21 mouse cellular contexts compared by ENCODE assay signal in genomic region chr2:158705529-158705928, GRCm38 (mm10).
"Had no signal": no experiment of that assay in that cellular context is flagged by ENCODE, and none has a peak within 500 bp of the region (broad histone marks: within the 10 kb centered on the region; RNA-seq: fewer than 3 reads in every experiment).

No protein-coding gene starts in this region.

- H3K36me3 ChIP-seq: limb, embryonic 10.5 days; limb, embryonic 13.5 days; liver, embryonic 12.5 days; liver, embryonic 15.5 days; lung, embryonic 15.5 days; midbrain, embryonic 12.5 days; midbrain, embryonic 15.5 days; neural tube, embryonic 13.5 days had no signal

- H3K4me1 ChIP-seq: limb, embryonic 10.5 days; limb, embryonic 13.5 days; liver, embryonic 12.5 days; liver, embryonic 15.5 days; midbrain, embryonic 12.5 days; midbrain, embryonic 15.5 days; neural tube, embryonic 13.5 days had no signal

- H3K27me3 ChIP-seq: liver, embryonic 12.5 days; liver, embryonic 15.5 days; lung, embryonic 15.5 days; midbrain, embryonic 12.5 days; midbrain, embryonic 15.5 days; neural tube, embryonic 13.5 days had no signal

- ATAC-seq: intestine, postnatal 0 days; liver, embryonic 12.5 days; midbrain, embryonic 15.5 days had no signal

- DNase-seq: kidney, adult 2 months; kidney, postnatal 36 days; layer of hippocampus, postnatal 36 days; liver; lung, adult 18-20 months; lung, postnatal 14 days; lung, postnatal 4 days; retina, postnatal 1 day; right cerebral cortex, postnatal 25 days; thymus, postnatal 36 days had no signal

- H3K27ac ChIP-seq: kidney, postnatal 0 days; limb, embryonic 10.5 days; limb, embryonic 13.5 days; liver, embryonic 12.5 days; liver, embryonic 15.5 days; lung, embryonic 15.5 days; midbrain, embryonic 12.5 days; midbrain, embryonic 15.5 days; neural tube, embryonic 13.5 days; stomach, postnatal 0 days had no signal

- H3K4me3 ChIP-seq: limb, embryonic 10.5 days; limb, embryonic 13.5 days; liver, embryonic 12.5 days; liver, embryonic 15.5 days; lung, embryonic 15.5 days; midbrain, embryonic 12.5 days; midbrain, embryonic 15.5 days; neural tube, embryonic 13.5 days had no signal
